Mouse (Mus musculus) ES-E14 (cell line): ENCODE measurements around the gene Rassf5.

Experiments used
- CHD2 ChIP-seq: IDR thresholded peaks from 2 replicates; pipeline ENCODE4 v1.6.1; 2014; ENCODE audit warnings: mild to moderate bottlenecking, low read depth, low read length, inconsistent platforms
- MAFK ChIP-seq: IDR thresholded peaks from 2 replicates; pipeline ENCODE4 v1.6.1; 2014; ENCODE audit warnings: mild to moderate bottlenecking, low read depth, low read length, inconsistent platforms; ENCODE audit not compliant: insufficient read depth

DNA sequence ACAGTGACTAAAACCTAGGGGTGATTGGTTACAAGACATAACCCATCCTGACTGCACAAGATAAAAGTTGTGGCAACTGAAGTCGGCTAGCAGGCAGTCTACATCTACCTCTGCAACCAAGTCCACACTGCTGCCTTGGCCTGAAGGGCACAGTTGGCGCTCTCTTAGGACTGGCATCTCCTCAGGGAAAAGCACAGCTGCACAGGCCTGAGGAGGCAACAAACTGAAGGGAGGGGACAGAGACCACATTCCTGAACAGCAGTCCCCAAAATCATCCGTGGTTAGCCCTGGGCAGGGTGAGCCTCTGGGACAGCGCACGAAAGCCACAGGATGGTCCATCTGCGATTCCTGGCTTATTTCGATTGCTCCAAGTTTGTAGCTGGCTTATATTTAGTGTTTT lies 49.4 kb downstream of the Rassf5 start:
- no peak for TF ChIP-seq MAFK
- no peak for TF ChIP-seq CHD2
